Mouse (Mus musculus): ENCODE measurements at regions not wholly inside any gene's neighbourhood (a gene's known extent, or its start where the extent isn't known, plus 50 kb on each side); places are given as distances from the start of the nearest gene placed in this dataset.
A peak's percentile ranks its signal among the peaks of the same experiment; 100 is the strongest.

DNA sequence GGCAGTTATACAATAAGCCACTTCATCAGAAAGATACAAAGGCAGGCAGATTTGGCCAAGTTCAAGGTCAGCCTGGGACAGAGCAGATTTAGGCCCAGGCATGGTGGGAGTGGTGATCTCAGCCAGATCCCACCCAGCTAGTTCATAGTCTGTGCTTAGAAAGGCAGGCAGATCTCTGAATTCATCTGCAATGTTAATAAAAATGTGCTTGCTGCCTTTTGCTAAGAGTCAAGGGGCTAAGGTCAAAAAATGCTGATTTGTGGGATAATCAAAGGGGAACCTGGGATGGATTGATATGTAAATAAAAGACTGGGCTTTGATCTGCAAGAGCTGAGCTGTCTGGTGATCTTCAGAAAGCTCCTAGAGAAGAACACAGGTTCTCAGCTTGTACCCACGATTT lies 109.2 kb upstream of the Creb1 start:
- no peak overlapping the region for H3K4me2 ChIP-seq (ENCODE audit: low read depth, low read length)
- H3K9me3 ChIP-seq (ENCODE audit: control insufficient read depth, low read length): no peaks in the 10 kb centered on the region
- no peak overlapping the region for H3K9ac ChIP-seq (ENCODE audit: low read depth, low read length)
- H3K4me1 ChIP-seq (ENCODE audit: control insufficient read depth, insufficient read depth, low read length): no peaks in the 10 kb centered on the region
- WGBS: 68% methylated on average over 1 of the region's 1 CpGs
- H3K36me3 ChIP-seq (ENCODE audit: control insufficient read depth, insufficient read depth, low read length): no peaks in the 10 kb centered on the region
- no peak overlapping the region for H3K27ac ChIP-seq (replicated peaks; ENCODE audit: low read depth, low read length)
- DNase-seq (ENCODE audit: low spot score): no peak
- no peak for ATAC-seq (ENCODE audit: low read depth)
- H3K27me3 ChIP-seq (replicated peaks; ENCODE audit: control insufficient read depth, insufficient read depth, low read length): no peaks in the 10 kb centered on the region
- no peak overlapping the region for H3K4me3 ChIP-seq (ENCODE audit: low read depth, low read length)

- no peak overlapping the region for H3K4me3 ChIP-seq (ENCODE audit: low read depth, low read length)
- no peaks in the 10 kb centered on the region for H3K36me3 ChIP-seq (ENCODE audit: control insufficient read depth, insufficient read depth, low read length)
Measured at GRCm38 (mm10) chr1:64418567-64418966, 113.9 kb upstream of the Creb1 start.

DNA sequence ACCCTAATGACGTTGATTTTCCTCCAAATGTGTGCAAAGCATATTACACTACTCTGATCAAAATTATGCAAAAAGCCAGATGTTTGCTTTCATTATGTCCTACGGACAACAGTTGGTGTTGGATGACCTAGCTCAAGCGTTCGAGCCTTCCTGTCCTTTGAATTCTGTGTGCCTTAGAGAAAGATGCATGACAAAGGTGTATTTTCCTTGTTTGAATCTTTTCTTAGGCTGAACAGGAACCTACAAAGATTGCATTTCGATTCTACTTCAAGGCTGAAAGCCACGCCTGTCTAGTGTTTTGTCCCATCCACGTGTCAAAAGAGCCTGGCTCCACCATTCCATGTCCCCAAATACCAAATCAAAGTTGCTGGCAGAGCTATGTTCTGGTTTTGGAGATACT lies 116.5 kb upstream of the Creb1 start:
- no peaks in the 10 kb centered on the region for H3K36me3 ChIP-seq (ENCODE audit: control insufficient read depth, insufficient read depth, low read length)
- DNase-seq (ENCODE audit: low spot score) (no peak), ATAC-seq (ENCODE audit: low read depth) (no peak)
- H3K27ac ChIP-seq (replicated peaks; ENCODE audit: low read depth, low read length): no peak overlapping the region
- H3K9me3 ChIP-seq (ENCODE audit: control insufficient read depth, low read length): no peaks in the 10 kb centered on the region
- H3K4me1 ChIP-seq (ENCODE audit: control insufficient read depth, insufficient read depth, low read length): no peaks in the 10 kb centered on the region
- no peak overlapping the region for H3K9ac ChIP-seq (ENCODE audit: low read depth, low read length)
- WGBS: 79% methylated on average over 7 of the region's 7 CpGs
- no peak overlapping the region for H3K4me3 ChIP-seq (ENCODE audit: low read depth, low read length)
- H3K4me2 ChIP-seq (ENCODE audit: low read depth, low read length): no peak overlapping the region
- no peaks in the 10 kb centered on the region for H3K27me3 ChIP-seq (replicated peaks; ENCODE audit: control insufficient read depth, insufficient read depth, low read length)

More at GRCm38 (mm10) chr1:64418567-64418966, 113.9 kb upstream of the Creb1 start:
- H3K4me2 ChIP-seq (ENCODE audit: low read depth, low read length): no peak overlapping the region
- no peaks in the 10 kb centered on the region for H3K9me3 ChIP-seq (ENCODE audit: control insufficient read depth, low read length)
- no peak for DNase-seq (ENCODE audit: low spot score)
- ATAC-seq (ENCODE audit: low read depth): no peak
- no peaks in the 10 kb centered on the region for H3K4me1 ChIP-seq (ENCODE audit: control insufficient read depth, insufficient read depth, low read length)
- H3K27ac ChIP-seq (replicated peaks; ENCODE audit: low read depth, low read length): no peak overlapping the region
- no peak overlapping the region for H3K9ac ChIP-seq (ENCODE audit: low read depth, low read length)
- H3K27me3 ChIP-seq (replicated peaks; ENCODE audit: control insufficient read depth, insufficient read depth, low read length): no peaks in the 10 kb centered on the region

- ATAC-seq (ENCODE audit: low read depth): no peak
- Histone ChIP-seq H3K4me2 (ENCODE audit: low read depth, low read length) (no peak overlapping the region), H3K27me3 (replicated peaks; ENCODE audit: control insufficient read depth, insufficient read depth, low read length) (no peaks in the 10 kb centered on the region), H3K9me3 (ENCODE audit: control insufficient read depth, low read length) (no peaks in the 10 kb centered on the region), H3K4me3 (ENCODE audit: low read depth, low read length) (no peak overlapping the region), H3K36me3 (ENCODE audit: control insufficient read depth, insufficient read depth, low read length) (no peaks in the 10 kb centered on the region), H3K27ac (replicated peaks; ENCODE audit: low read depth, low read length) (no peak overlapping the region), H3K4me1 (ENCODE audit: control insufficient read depth, insufficient read depth, low read length) (no peaks in the 10 kb centered on the region), H3K9ac (ENCODE audit: low read depth, low read length) (no peak overlapping the region)
- no peak for DNase-seq (ENCODE audit: low spot score)
- 83% methylated on average over 4 of the region's 4 CpGs for WGBS
Measured at GRCm38 (mm10) chr1:64413181-64413560, 119.3 kb upstream of the Creb1 start.

GRCm38 (mm10) chr1:64412481-64413180 lies 119.8 kb upstream of the Creb1 start:
- H3K27me3 ChIP-seq (replicated peaks; ENCODE audit: control insufficient read depth, insufficient read depth, low read length): no peaks in the 10 kb centered on the region
- H3K4me1 ChIP-seq (ENCODE audit: control insufficient read depth, insufficient read depth, low read length): no peaks in the 10 kb centered on the region
- H3K9me3 ChIP-seq (ENCODE audit: control insufficient read depth, low read length): no peaks in the 10 kb centered on the region
- H3K4me3 ChIP-seq (ENCODE audit: low read depth, low read length): no peak overlapping the region
- DNase-seq (ENCODE audit: low spot score): peak; percentile 13
- no peak overlapping the region for H3K9ac ChIP-seq (ENCODE audit: low read depth, low read length)
- no peaks in the 10 kb centered on the region for H3K36me3 ChIP-seq (ENCODE audit: control insufficient read depth, insufficient read depth, low read length)
- no peak overlapping the region for H3K4me2 ChIP-seq (ENCODE audit: low read depth, low read length)
- no peak overlapping the region for H3K27ac ChIP-seq (replicated peaks; ENCODE audit: low read depth, low read length)
- 69% methylated on average over 10 of the region's 10 CpGs for WGBS
- no peak for ATAC-seq (ENCODE audit: low read depth)

- Histone ChIP-seq H3K27me3 (replicated peaks; ENCODE audit: control insufficient read depth, insufficient read depth, low read length) (no peaks in the 10 kb centered on the region), H3K27ac (replicated peaks; ENCODE audit: low read depth, low read length) (no peak overlapping the region), H3K36me3 (ENCODE audit: control insufficient read depth, insufficient read depth, low read length) (no peaks in the 10 kb centered on the region), H3K4me3 (ENCODE audit: low read depth, low read length) (no peak overlapping the region), H3K9me3 (ENCODE audit: control insufficient read depth, low read length) (no peaks in the 10 kb centered on the region), H3K9ac (ENCODE audit: low read depth, low read length) (no peak overlapping the region), H3K4me1 (ENCODE audit: control insufficient read depth, insufficient read depth, low read length) (no peaks in the 10 kb centered on the region), H3K4me2 (ENCODE audit: low read depth, low read length) (no peak overlapping the region)
- WGBS: 65% methylated on average over 4 of the region's 4 CpGs
- DNase-seq (ENCODE audit: low spot score) (peak; percentile 21), ATAC-seq (ENCODE audit: low read depth) (no peak)
Measured at GRCm38 (mm10) chr1:64411851-64412480, 120.5 kb upstream of the Creb1 start.

GRCm38 (mm10) chr1:64408807-64409582 lies 123.5 kb upstream of the Creb1 start:
- peak; percentile 75 for DNase-seq (ENCODE audit: low spot score)
- no peaks in the 10 kb centered on the region for H3K4me1 ChIP-seq (ENCODE audit: control insufficient read depth, insufficient read depth, low read length)
- ATAC-seq (ENCODE audit: low read depth): peak; percentile 47; the same call in 1 of the 2 replicates
- no peak overlapping the region for H3K9ac ChIP-seq (ENCODE audit: low read depth, low read length)
- H3K27ac ChIP-seq (replicated peaks; ENCODE audit: low read depth, low read length): no peak overlapping the region
- no peaks in the 10 kb centered on the region for H3K36me3 ChIP-seq (ENCODE audit: control insufficient read depth, insufficient read depth, low read length)
- H3K4me3 ChIP-seq (ENCODE audit: low read depth, low read length): no peak overlapping the region
- H3K27me3 ChIP-seq (replicated peaks; ENCODE audit: control insufficient read depth, insufficient read depth, low read length): no peaks in the 10 kb centered on the region
- H3K4me2 ChIP-seq (ENCODE audit: low read depth, low read length): no peak overlapping the region
- 54% methylated on average over 4 of the region's 4 CpGs for WGBS
- H3K9me3 ChIP-seq (ENCODE audit: control insufficient read depth, low read length): no peaks in the 10 kb centered on the region

DNA sequence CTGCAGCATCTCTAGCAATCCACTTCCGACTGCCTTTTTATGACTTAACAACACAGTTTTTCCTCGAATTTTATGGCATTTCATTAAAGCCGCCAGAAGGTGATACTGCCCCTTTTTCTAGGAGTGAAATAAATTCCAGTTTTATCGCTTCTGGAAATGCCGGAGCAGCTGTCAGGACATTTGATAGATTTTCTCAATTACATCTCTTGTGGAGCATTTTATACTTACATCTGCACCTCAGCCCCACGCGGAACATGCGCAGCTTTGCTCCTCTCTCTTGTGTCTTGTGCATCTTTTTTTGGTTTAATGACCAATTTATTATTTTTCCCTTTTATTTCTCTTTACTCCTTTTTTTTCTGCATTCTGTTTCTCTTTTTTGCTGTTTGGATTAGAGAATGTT lies 140.9 kb upstream of the Creb1 start:
- H3K9me3 ChIP-seq (ENCODE audit: control insufficient read depth, low read length): no peaks in the 10 kb centered on the region
- no peak overlapping the region for H3K9ac ChIP-seq (ENCODE audit: low read depth, low read length)
- no peak for DNase-seq (ENCODE audit: low spot score)
- H3K27me3 ChIP-seq (replicated peaks; ENCODE audit: control insufficient read depth, insufficient read depth, low read length): no peaks in the 10 kb centered on the region
- no peaks in the 10 kb centered on the region for H3K4me1 ChIP-seq (ENCODE audit: control insufficient read depth, insufficient read depth, low read length)
- H3K4me2 ChIP-seq (ENCODE audit: low read depth, low read length): no peak overlapping the region
- no peaks in the 10 kb centered on the region for H3K36me3 ChIP-seq (ENCODE audit: control insufficient read depth, insufficient read depth, low read length)
- H3K27ac ChIP-seq (replicated peaks; ENCODE audit: low read depth, low read length): no peak overlapping the region
- WGBS: 72% methylated on average over 8 of the region's 8 CpGs
- no peak for ATAC-seq (ENCODE audit: low read depth)
- H3K4me3 ChIP-seq (ENCODE audit: low read depth, low read length): no peak overlapping the region
